Mouse (Mus musculus): ENCODE measurements at regions not wholly inside any gene's neighbourhood (a gene's known extent, or its start where the extent isn't known, plus 50 kb on each side); places are given as distances from the start of the nearest gene placed in this dataset.

GRCm38 (mm10) chr4:89460170-89460762 lies 149.4 kb upstream of the Cdkn2b start:
- Histone ChIP-seq H3K4me2 (ENCODE audit: low read depth, low read length) (no peak overlapping the region), H3K9ac (ENCODE audit: low read length) (no peak overlapping the region), H3K4me3 (ENCODE audit: low read length) (no peak overlapping the region), H3K36me3 (ENCODE audit: control insufficient read depth, insufficient read depth) (no peaks in the 10 kb centered on the region), H3K27me3 (ENCODE audit: control insufficient read depth, insufficient read depth, low read length) (no peaks in the 10 kb centered on the region), H3K27ac (ENCODE audit: low read length) (no peak overlapping the region), H3K9me3 (replicated peaks; ENCODE audit: control insufficient read depth, low read length) (no peaks in the 10 kb centered on the region), H3K4me1 (ENCODE audit: control insufficient read depth, insufficient read depth, low read length) (peaks cover 3% of the 10 kb centered on the region)
- ATAC-seq (replicated peaks; ENCODE audit: extremely low read depth, insufficient read depth, low FRiP score): no peak
- 59% methylated on average over 7 of the region's 7 CpGs for WGBS

- Histone ChIP-seq H3K27me3 (ENCODE audit: control insufficient read depth, insufficient read depth, low read length) (no peaks in the 10 kb centered on the region), H3K4me1 (ENCODE audit: control insufficient read depth, insufficient read depth, low read length) (peaks cover 3% of the 10 kb centered on the region), H3K9me3 (replicated peaks; ENCODE audit: control insufficient read depth, low read length) (no peaks in the 10 kb centered on the region), H3K4me2 (ENCODE audit: low read depth, low read length) (no peak overlapping the region), H3K27ac (ENCODE audit: low read length) (no peak overlapping the region), H3K9ac (ENCODE audit: low read length) (no peak overlapping the region), H3K36me3 (ENCODE audit: control insufficient read depth, insufficient read depth) (no peaks in the 10 kb centered on the region), H3K4me3 (ENCODE audit: low read length) (no peak overlapping the region)
- ATAC-seq (replicated peaks; ENCODE audit: extremely low read depth, insufficient read depth, low FRiP score): no peak
- 75% methylated on average over 1 of the region's 1 CpGs for WGBS
Measured at GRCm38 (mm10) chr4:89459346-89459666, 148.5 kb upstream of the Cdkn2b start.

GRCm38 (mm10) chr4:89458628-89459345 lies 147.9 kb upstream of the Cdkn2b start:
- H3K4me1 ChIP-seq (ENCODE audit: control insufficient read depth, insufficient read depth, low read length): peaks cover 3% of the 10 kb centered on the region
- WGBS: 60% methylated on average over 2 of the region's 2 CpGs
- no peak for ATAC-seq (replicated peaks; ENCODE audit: extremely low read depth, insufficient read depth, low FRiP score)

GRCm38 (mm10) chr4:89457861-89458260 lies 147.0 kb upstream of the Cdkn2b start:
- Histone ChIP-seq H3K4me1 (ENCODE audit: control insufficient read depth, insufficient read depth, low read length) (peaks cover 3% of the 10 kb centered on the region), H3K4me2 (ENCODE audit: low read depth, low read length) (no peak overlapping the region), H3K9me3 (replicated peaks; ENCODE audit: control insufficient read depth, low read length) (no peaks in the 10 kb centered on the region), H3K27me3 (ENCODE audit: control insufficient read depth, insufficient read depth, low read length) (no peaks in the 10 kb centered on the region), H3K4me3 (ENCODE audit: low read length) (no peak overlapping the region), H3K9ac (ENCODE audit: low read length) (no peak overlapping the region), H3K36me3 (ENCODE audit: control insufficient read depth, insufficient read depth) (no peaks in the 10 kb centered on the region), H3K27ac (ENCODE audit: low read length) (no peak overlapping the region)
- ATAC-seq (replicated peaks; ENCODE audit: extremely low read depth, insufficient read depth, low FRiP score): no peak
- WGBS: 76% methylated on average over 2 of the region's 2 CpGs

More at GRCm38 (mm10) chr4:89458628-89459345, 147.9 kb upstream of the Cdkn2b start:
- H3K9ac ChIP-seq (ENCODE audit: low read length): no peak overlapping the region
- no peaks in the 10 kb centered on the region for H3K9me3 ChIP-seq (replicated peaks; ENCODE audit: control insufficient read depth, low read length)
- H3K27ac ChIP-seq (ENCODE audit: low read length): no peak overlapping the region
- no peak overlapping the region for H3K4me3 ChIP-seq (ENCODE audit: low read length)
- no peak overlapping the region for H3K4me2 ChIP-seq (ENCODE audit: low read depth, low read length)
- H3K36me3 ChIP-seq (ENCODE audit: control insufficient read depth, insufficient read depth): no peaks in the 10 kb centered on the region
- no peaks in the 10 kb centered on the region for H3K27me3 ChIP-seq (ENCODE audit: control insufficient read depth, insufficient read depth, low read length)

- H3K27me3 ChIP-seq (ENCODE audit: control insufficient read depth, insufficient read depth, low read length): no peaks in the 10 kb centered on the region
- ATAC-seq (replicated peaks; ENCODE audit: extremely low read depth, insufficient read depth, low FRiP score): no peak
- H3K9me3 ChIP-seq (replicated peaks; ENCODE audit: control insufficient read depth, low read length): no peaks in the 10 kb centered on the region
- no peaks in the 10 kb centered on the region for H3K4me1 ChIP-seq (ENCODE audit: control insufficient read depth, insufficient read depth, low read length)
- no peak overlapping the region for H3K9ac ChIP-seq (ENCODE audit: low read length)
- H3K4me2 ChIP-seq (ENCODE audit: low read depth, low read length): no peak overlapping the region
- H3K36me3 ChIP-seq (ENCODE audit: control insufficient read depth, insufficient read depth): no peaks in the 10 kb centered on the region
- no peak overlapping the region for H3K4me3 ChIP-seq (ENCODE audit: low read length)
- WGBS: 88% methylated on average over 5 of the region's 5 CpGs
- no peak overlapping the region for H3K27ac ChIP-seq (ENCODE audit: low read length)
Measured at GRCm38 (mm10) chr4:89454926-89455325, 144.1 kb upstream of the Cdkn2b start.

GRCm38 (mm10) chr4:89453051-89453450 lies 142.2 kb upstream of the Cdkn2b start:
- no peaks in the 10 kb centered on the region for H3K9me3 ChIP-seq (replicated peaks; ENCODE audit: control insufficient read depth, low read length)
- no peak for ATAC-seq (replicated peaks; ENCODE audit: extremely low read depth, insufficient read depth, low FRiP score)
- no peak overlapping the region for H3K4me2 ChIP-seq (ENCODE audit: low read depth, low read length)
- no peak overlapping the region for H3K27ac ChIP-seq (ENCODE audit: low read length)
- H3K27me3 ChIP-seq (ENCODE audit: control insufficient read depth, insufficient read depth, low read length): no peaks in the 10 kb centered on the region
- no peaks in the 10 kb centered on the region for H3K36me3 ChIP-seq (ENCODE audit: control insufficient read depth, insufficient read depth)
- H3K4me1 ChIP-seq (ENCODE audit: control insufficient read depth, insufficient read depth, low read length): no peaks in the 10 kb centered on the region
- no peak overlapping the region for H3K4me3 ChIP-seq (ENCODE audit: low read length)
- H3K9ac ChIP-seq (ENCODE audit: low read length): no peak overlapping the region

GRCm38 (mm10) chr4:89451741-89452140 lies 140.9 kb upstream of the Cdkn2b start:
- Histone ChIP-seq H3K36me3 (ENCODE audit: control insufficient read depth, insufficient read depth) (no peaks in the 10 kb centered on the region), H3K9ac (ENCODE audit: low read length) (no peak overlapping the region), H3K27me3 (ENCODE audit: control insufficient read depth, insufficient read depth, low read length) (no peaks in the 10 kb centered on the region), H3K4me1 (ENCODE audit: control insufficient read depth, insufficient read depth, low read length) (no peaks in the 10 kb centered on the region), H3K27ac (ENCODE audit: low read length) (no peak overlapping the region), H3K9me3 (replicated peaks; ENCODE audit: control insufficient read depth, low read length) (no peaks in the 10 kb centered on the region), H3K4me3 (ENCODE audit: low read length) (no peak overlapping the region), H3K4me2 (ENCODE audit: low read depth, low read length) (no peak overlapping the region)
- WGBS: 74% methylated on average over 2 of the region's 2 CpGs
- no peak for ATAC-seq (replicated peaks; ENCODE audit: extremely low read depth, insufficient read depth, low FRiP score)

GRCm38 (mm10) chr4:89446765-89447487 lies 136.1 kb upstream of the Cdkn2b start:
- 75% methylated on average over 8 of the region's 8 CpGs for WGBS
- Histone ChIP-seq H3K4me1 (ENCODE audit: control insufficient read depth, insufficient read depth, low read length) (peaks cover 14% of the 10 kb centered on the region), H3K9me3 (replicated peaks; ENCODE audit: control insufficient read depth, low read length) (no peaks in the 10 kb centered on the region), H3K4me2 (ENCODE audit: low read depth, low read length) (no peak overlapping the region), H3K9ac (ENCODE audit: low read length) (no peak overlapping the region), H3K36me3 (ENCODE audit: control insufficient read depth, insufficient read depth) (no peaks in the 10 kb centered on the region), H3K27ac (ENCODE audit: low read length) (no peak overlapping the region), H3K27me3 (ENCODE audit: control insufficient read depth, insufficient read depth, low read length) (no peaks in the 10 kb centered on the region), H3K4me3 (ENCODE audit: low read length) (no peak overlapping the region)
- ATAC-seq (replicated peaks; ENCODE audit: extremely low read depth, insufficient read depth, low FRiP score): no peak

- Histone ChIP-seq H3K9me3 (replicated peaks; ENCODE audit: control insufficient read depth, low read length) (no peaks in the 10 kb centered on the region), H3K27me3 (ENCODE audit: control insufficient read depth, insufficient read depth, low read length) (no peaks in the 10 kb centered on the region), H3K4me1 (ENCODE audit: control insufficient read depth, insufficient read depth, low read length) (peaks cover 14% of the 10 kb centered on the region), H3K36me3 (ENCODE audit: control insufficient read depth, insufficient read depth) (no peaks in the 10 kb centered on the region), H3K27ac (ENCODE audit: low read length) (peak overlapping the region; percentile 33), H3K4me2 (ENCODE audit: low read depth, low read length) (peak overlapping the region; percentile 33), H3K9ac (ENCODE audit: low read length) (no peak overlapping the region), H3K4me3 (ENCODE audit: low read length) (no peak overlapping the region)
- WGBS: 43% methylated on average over 6 of the region's 6 CpGs
- peak; percentile 32; the same call in 1 of the 2 replicates for ATAC-seq (replicated peaks; ENCODE audit: extremely low read depth, insufficient read depth, low FRiP score)
Measured at GRCm38 (mm10) chr4:89446156-89446716, 135.4 kb upstream of the Cdkn2b start.

Measured in heart, embryonic 16.5 days (tissue).